Mouse (Mus musculus) heart, embryonic 15.5 days (tissue): ENCODE measurements around the gene Auts2. TPM values are rescaled to one million over a fixed set of nuclear protein-coding genes. Genes with fewer than 3 reads are reported as not detected.

Experiments
- ATAC-seq: fragments of 200-750 bp; cut with Nextera tagmentation; replicated peaks from 2 replicates; pipeline ENCODE4 v1.8.0; 2017; ENCODE audit warnings: low read depth, moderate TSS enrichment; ENCODE audit not compliant: insufficient number of reproducible peaks, insufficient read depth, low FRiP score
- H3K27ac ChIP-seq: fragments of 300-500 bp; sonication (generic); 2 replicates; pipeline ENCODE4 v1.5.1; 2015; ENCODE audit warnings: mild to moderate bottlenecking, inconsistent platforms
- H3K27me3 ChIP-seq: fragments of 300-500 bp; sonication (generic); 2 replicates; pipeline ENCODE4 v1.6.1; 2015; ENCODE audit warnings: inconsistent platforms
- H3K36me3 ChIP-seq: fragments of 300-500 bp; sonication (generic); 2 replicates; pipeline ENCODE4 v1.6.1; 2015; ENCODE audit warnings: mild to moderate bottlenecking, inconsistent platforms
- H3K4me1 ChIP-seq: fragments of 300-500 bp; sonication (generic); replicated peaks from 2 replicates; pipeline ENCODE4 v1.6.1; 2015; ENCODE audit warnings: inconsistent platforms
- H3K4me2 ChIP-seq: fragments of 300-500 bp; sonication (generic); 2 replicates; pipeline ENCODE4 v1.6.1; 2015; ENCODE audit warnings: inconsistent platforms, mild to moderate bottlenecking, moderate library complexity
- H3K4me3 ChIP-seq: fragments of 300-500 bp; sonication (generic); 2 replicates; pipeline ENCODE4 v1.5.1; 2015; ENCODE audit warnings: mild to moderate bottlenecking, inconsistent platforms
- H3K9ac ChIP-seq: fragments of 300-500 bp; sonication (generic); 2 replicates; pipeline ENCODE4 v1.6.1; 2015; ENCODE audit warnings: mild to moderate bottlenecking, inconsistent platforms
- H3K9me3 ChIP-seq: fragments of 300-500 bp; sonication (generic); replicated peaks from 2 replicates; pipeline ENCODE4 v1.6.1; 2016; ENCODE audit warnings: inconsistent platforms
- WGBS: fragments of 180-500 bp; shearing (Covaris S2); methylation state at CpG from one replicate; pipeline ENCODE4 v1.1.7; 2015; ENCODE audit warnings: mixed read lengths; 5-methylcytosine and 5-hydroxymethylcytosine counted together
- polyA plus RNA-seq: library from polyadenylated mRNA; unstranded; fragments of >200 nt; fragmentation: Nextera tagmentation; extraction: Ambion mirVana; gene quantifications from 2 replicates; pipeline ENCODE4 v1.2.1, GENCODE M21; 2015

The Auts2 gene
- polyA plus RNA-seq, 1 experiment from 2014 or later = 12.9 TPM

DNA sequence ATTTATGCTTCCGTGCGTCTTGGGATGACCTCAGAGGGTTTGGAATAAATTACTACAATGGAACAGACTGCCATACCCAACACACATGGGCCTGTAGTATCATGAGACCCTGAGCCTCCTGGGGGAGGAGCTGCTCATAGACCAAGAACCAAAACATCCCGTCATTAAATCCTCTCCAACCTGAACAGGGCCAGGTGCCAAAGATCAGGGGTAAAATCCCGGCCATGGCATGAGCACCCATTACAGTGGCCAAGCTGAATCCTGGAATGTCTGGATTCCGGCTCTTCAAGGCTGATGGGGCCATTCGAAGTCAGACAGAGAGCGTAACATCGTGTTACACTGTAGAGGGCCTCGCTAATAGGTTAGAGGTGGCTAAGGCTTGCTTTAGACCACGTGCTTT is 932.4 kb downstream of the Auts2 start:
- H3K4me2 ChIP-seq = no peak overlapping the region
- 75% methylated on average over 10 of the region's 10 CpGs for WGBS
- no peak overlapping the region for H3K9ac ChIP-seq
- H3K36me3 ChIP-seq = no peaks in the 10 kb centered on the region
- H3K9me3 ChIP-seq = no peaks in the 10 kb centered on the region
- no peak overlapping the region for H3K4me3 ChIP-seq
- peaks cover 11% of the 10 kb centered on the region for H3K27me3 ChIP-seq
- no peak for ATAC-seq
- H3K4me1 ChIP-seq = no peaks in the 10 kb centered on the region; the same call in 1 of the 2 replicates
- H3K27ac ChIP-seq = no peak overlapping the region

- H3K4me1 ChIP-seq = no peaks in the 10 kb centered on the region
- H3K9me3 ChIP-seq = no peaks in the 10 kb centered on the region
- no peak overlapping the region for H3K4me3 ChIP-seq
- no peak overlapping the region for H3K4me2 ChIP-seq
- H3K27ac ChIP-seq = no peak overlapping the region
- no peak for ATAC-seq
- no peak overlapping the region for H3K9ac ChIP-seq
- no peaks in the 10 kb centered on the region for H3K36me3 ChIP-seq
- no peaks in the 10 kb centered on the region for H3K27me3 ChIP-seq
- WGBS = 86% methylated on average over 5 of the region's 5 CpGs
Observed at GRCm38 (mm10) chr5:131606786-131607185, 936.4 kb downstream of the Auts2 start.

DNA sequence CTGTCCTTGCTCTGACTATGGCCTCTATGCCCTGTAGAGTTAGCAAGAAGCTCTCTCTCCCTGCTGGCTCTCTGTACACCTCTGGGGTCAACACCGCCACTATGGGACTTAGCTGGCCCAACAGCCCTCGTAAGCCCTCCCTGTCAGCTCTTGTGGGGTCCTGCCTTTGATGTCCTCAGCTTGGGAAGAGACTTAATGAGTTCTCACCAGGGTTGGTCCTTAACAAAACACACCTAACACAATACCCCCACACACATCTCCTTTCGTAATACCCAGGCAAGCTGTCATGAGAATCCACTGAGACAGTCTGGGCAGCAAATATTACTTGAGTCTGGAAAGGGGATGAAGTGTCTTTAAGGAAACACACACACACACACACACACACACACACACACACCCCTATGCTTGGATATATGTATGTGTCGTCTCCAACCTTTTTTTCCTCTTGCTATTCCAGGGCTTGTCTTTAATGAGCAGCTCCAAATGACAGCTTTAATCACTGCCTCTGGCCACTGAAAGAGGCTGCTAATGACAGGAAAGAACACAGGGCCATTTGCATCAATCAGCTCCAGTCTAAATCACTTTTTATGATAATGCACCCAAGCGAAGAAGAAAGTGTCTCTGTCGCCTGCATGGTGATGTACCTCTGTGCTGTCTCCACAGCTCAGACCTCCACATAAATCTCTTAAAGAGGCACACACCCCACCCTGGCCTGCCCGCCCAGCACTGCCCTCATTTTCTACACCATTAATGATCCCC is 941.0 kb downstream of the Auts2 start:
- WGBS = 77% methylated on average over 7 of the region's 7 CpGs
- Histone ChIP-seq H3K27ac (no peak overlapping the region), H3K27me3 (peaks cover 11% of the 10 kb centered on the region; the same call in 1 of the 2 replicates), H3K4me3 (no peak overlapping the region), H3K4me1 (peaks cover 8% of the 10 kb centered on the region), H3K4me2 (no peak overlapping the region), H3K9ac (no peak overlapping the region), H3K9me3 (no peaks in the 10 kb centered on the region), H3K36me3 (no peaks in the 10 kb centered on the region)
- no peak for ATAC-seq

DNA sequence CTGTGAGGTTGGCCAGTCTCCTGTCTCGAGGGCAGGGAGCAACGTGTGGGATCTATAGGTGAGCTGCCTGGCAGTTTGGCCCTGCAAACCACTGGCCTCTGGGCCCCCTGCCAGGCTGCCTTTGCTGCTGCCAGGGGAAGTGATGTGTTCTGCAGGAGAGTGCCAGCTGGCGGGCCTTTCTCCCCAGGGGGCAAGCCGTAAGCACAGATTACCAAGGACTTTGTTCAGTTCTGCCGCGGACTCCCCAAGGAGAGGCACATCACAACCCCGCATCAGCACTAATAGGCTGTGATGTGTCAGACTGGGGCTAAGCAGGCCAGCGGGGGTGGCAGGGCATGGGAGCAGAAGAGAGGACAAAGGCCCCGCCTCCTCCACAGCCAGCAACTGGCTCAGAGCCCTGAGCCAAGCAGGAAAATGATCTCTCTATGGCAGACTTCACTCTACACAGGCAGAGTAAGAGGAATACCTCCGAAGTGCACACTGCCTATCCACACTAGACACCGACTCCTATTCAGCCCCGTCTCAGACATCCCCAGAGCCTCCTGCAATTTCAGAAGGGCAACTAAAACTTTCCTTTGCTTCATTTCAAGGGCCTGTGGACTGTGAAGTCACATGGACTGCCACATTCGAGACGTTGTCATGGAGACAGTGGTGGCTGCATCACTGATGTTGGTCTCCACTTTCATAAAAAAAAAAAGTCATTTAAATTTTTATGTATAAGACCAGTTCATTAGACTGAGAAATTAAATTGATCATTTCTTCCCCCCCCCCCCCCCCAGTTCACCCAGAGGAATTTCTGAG is 942.6 kb downstream of the Auts2 start:
- Histone ChIP-seq H3K4me3 (peak overlapping the region; percentile 17; the same call in 1 of the 2 replicates), H3K4me1 (peaks cover 8% of the 10 kb centered on the region), H3K36me3 (no peaks in the 10 kb centered on the region), H3K27ac (peak overlapping the region; percentile 49), H3K9me3 (no peaks in the 10 kb centered on the region), H3K9ac (no peak overlapping the region), H3K4me2 (peak overlapping the region; percentile 48), H3K27me3 (peaks cover 24% of the 10 kb centered on the region; the same call in 1 of the 2 replicates)
- WGBS = 18% methylated on average over 14 of the region's 14 CpGs
- ATAC-seq = peak; percentile 84

GRCm38 (mm10) chr5:131597503-131597902 is 945.6 kb downstream of the Auts2 start:
- Histone ChIP-seq H3K9me3 (no peaks in the 10 kb centered on the region), H3K27ac (no peak overlapping the region), H3K36me3 (no peaks in the 10 kb centered on the region), H3K4me1 (peaks cover 8% of the 10 kb centered on the region), H3K9ac (no peak overlapping the region), H3K27me3 (peaks cover 26% of the 10 kb centered on the region; the same call in 1 of the 2 replicates), H3K4me2 (no peak overlapping the region), H3K4me3 (no peak overlapping the region)
- WGBS = 88% methylated on average over 3 of the region's 3 CpGs
- ATAC-seq = no peak

DNA sequence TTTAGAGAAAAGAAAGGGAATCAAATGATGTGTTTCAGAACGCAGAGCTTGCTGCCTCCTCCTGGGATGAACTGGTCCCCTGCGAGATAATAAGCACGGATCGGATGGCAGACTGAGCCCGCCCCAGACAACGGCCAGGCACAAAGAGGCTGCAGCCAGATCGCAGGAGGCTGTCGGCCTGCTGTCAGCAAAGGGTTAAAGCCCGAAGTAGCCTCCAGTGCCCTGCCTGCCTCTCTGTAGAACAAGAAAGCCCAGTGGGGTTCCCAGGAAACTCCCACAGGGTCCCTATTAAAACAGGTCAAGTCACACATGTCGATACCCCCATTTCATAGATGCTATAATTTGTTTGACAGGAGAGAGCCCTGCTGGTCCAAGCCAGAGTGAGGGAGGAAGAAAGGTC is 946.6 kb downstream of the Auts2 start:
- H3K36me3 ChIP-seq = no peaks in the 10 kb centered on the region
- no peak overlapping the region for H3K4me2 ChIP-seq
- ATAC-seq = no peak
- no peak overlapping the region for H3K4me3 ChIP-seq
- WGBS = 22% methylated on average over 10 of the region's 10 CpGs
- H3K4me1 ChIP-seq = peaks cover 8% of the 10 kb centered on the region
- H3K9me3 ChIP-seq = no peaks in the 10 kb centered on the region
- no peak overlapping the region for H3K9ac ChIP-seq
- peaks cover 26% of the 10 kb centered on the region; the same call in 1 of the 2 replicates for H3K27me3 ChIP-seq
- no peak overlapping the region for H3K27ac ChIP-seq

DNA sequence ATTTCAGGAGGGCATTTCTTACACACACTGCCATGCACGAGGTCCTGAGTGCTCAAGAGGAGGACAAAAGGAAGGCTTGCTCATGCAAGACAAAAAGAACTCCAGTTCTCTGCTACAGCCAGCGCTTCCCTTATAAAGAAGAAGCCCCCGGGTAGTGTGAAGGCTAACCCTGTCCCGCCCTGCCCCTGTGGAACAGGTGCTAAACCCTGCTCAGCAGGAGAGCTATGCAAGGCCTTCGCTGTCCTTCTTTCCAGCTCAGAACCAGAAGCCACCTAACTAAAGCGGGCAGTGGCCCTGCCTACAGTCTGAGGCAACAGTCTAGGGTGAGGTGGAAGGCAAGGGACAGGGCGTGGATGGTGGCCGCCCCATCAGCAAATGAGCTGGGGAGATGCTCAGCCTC is 947.4 kb downstream of the Auts2 start:
- ATAC-seq = no peak

DNA sequence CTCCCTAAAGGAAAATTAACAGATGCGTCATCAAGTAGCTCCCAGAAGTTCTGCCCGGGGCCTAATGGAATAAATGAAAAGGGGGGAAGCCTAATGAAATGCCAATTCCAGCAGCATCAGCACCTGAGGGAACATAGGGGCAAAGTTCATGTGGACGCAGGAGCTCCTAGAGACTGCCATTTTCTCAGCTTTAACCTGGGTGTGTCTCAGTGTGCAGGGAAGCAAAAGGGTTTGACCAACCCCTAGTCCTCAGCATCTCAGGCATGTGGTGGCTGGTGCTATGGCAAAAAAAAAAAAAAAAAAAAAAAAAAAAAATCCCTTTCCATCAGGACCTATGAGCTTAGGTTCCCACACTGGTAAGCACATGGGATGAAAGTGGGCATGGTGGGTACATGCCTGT is 948.5 kb downstream of the Auts2 start:
- Histone ChIP-seq H3K4me2 (no peak overlapping the region), H3K9ac (no peak overlapping the region), H3K4me1 (no peaks in the 10 kb centered on the region), H3K36me3 (no peaks in the 10 kb centered on the region), H3K4me3 (no peak overlapping the region), H3K9me3 (no peaks in the 10 kb centered on the region), H3K27ac (no peak overlapping the region), H3K27me3 (peaks cover 26% of the 10 kb centered on the region; the same call in 1 of the 2 replicates)
- no peak for ATAC-seq
- 82% methylated on average over 3 of the region's 3 CpGs for WGBS

More for the DNA sequence above, 947.4 kb downstream of the Auts2 start:
- H3K4me2 ChIP-seq = no peak overlapping the region
- no peaks in the 10 kb centered on the region for H3K36me3 ChIP-seq
- no peak overlapping the region for H3K9ac ChIP-seq
- H3K27ac ChIP-seq = no peak overlapping the region
- H3K9me3 ChIP-seq = no peaks in the 10 kb centered on the region
- H3K27me3 ChIP-seq = peaks cover 26% of the 10 kb centered on the region; the same call in 1 of the 2 replicates
- WGBS = 45% methylated on average over 8 of the region's 8 CpGs
- H3K4me1 ChIP-seq = peaks cover 7% of the 10 kb centered on the region
- no peak overlapping the region for H3K4me3 ChIP-seq

DNA sequence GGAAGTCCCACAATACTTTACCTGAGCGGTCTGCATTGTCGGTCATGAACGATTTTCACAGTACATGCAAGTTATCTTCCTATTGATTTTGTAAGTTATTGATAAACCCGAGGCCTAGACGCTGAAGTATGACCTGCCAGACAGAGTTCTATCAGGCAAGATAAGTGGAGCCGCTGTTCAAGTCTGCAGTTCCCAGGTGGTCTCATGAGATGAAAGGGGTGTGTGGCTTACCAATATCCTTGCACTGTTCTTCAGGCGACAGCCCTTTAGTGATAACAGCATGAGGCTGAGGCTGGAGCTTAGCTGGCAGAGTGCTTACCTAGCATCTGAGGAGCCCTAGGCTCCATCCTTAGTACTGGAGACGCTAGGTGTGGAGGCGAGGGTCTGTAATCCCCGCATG is 949.9 kb downstream of the Auts2 start:
- 81% methylated on average over 10 of the region's 10 CpGs for WGBS
- no peaks in the 10 kb centered on the region for H3K9me3 ChIP-seq

DNA sequence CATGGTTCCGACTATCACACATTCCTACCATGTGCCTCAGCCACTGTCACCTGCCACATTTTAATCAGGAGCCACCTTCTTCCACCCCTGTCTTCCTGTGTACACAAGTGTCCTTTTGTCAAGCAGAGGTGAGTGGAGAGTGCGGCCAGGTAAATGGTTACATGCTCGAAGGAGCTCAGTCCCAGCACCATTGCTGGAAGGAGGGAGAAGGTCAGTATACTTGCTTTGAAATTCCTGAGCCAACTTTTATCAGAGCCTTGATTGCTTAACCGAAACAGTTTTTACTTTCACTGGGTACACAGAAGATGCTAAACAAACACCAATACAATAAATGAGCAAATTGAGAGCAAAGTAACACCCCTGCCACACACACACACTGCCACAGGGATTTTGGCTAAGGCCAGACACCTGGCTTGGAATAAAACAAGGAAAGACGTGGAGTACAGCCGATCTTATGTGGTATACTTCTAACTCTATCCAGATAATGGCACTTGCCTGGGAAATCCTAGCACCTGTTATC is 953.1 kb downstream of the Auts2 start:
- Histone ChIP-seq H3K27ac (no peak overlapping the region), H3K27me3 (0 out of 2 replicates have a peak, but pooled peaks cover 3% of the 10 kb centered on the region), H3K4me2 (no peak overlapping the region), H3K36me3 (no peaks in the 10 kb centered on the region), H3K4me1 (peaks cover 4% of the 10 kb centered on the region), H3K9me3 (no peaks in the 10 kb centered on the region), H3K9ac (no peak overlapping the region), H3K4me3 (no peak overlapping the region)
- no peak for ATAC-seq
- 75% methylated on average over 6 of the region's 6 CpGs for WGBS

More for the DNA sequence above, 949.9 kb downstream of the Auts2 start:
- H3K4me3 ChIP-seq = no peak overlapping the region
- H3K4me2 ChIP-seq = no peak overlapping the region
- H3K27me3 ChIP-seq = peaks cover 20% of the 10 kb centered on the region; the same call in 1 of the 2 replicates
- H3K36me3 ChIP-seq = no peaks in the 10 kb centered on the region
- no peak for ATAC-seq
- no peak overlapping the region for H3K9ac ChIP-seq
- H3K4me1 ChIP-seq = no peaks in the 10 kb centered on the region
- H3K27ac ChIP-seq = no peak overlapping the region

- Histone ChIP-seq H3K9ac (no peak overlapping the region), H3K27ac (no peak overlapping the region), H3K36me3 (no peaks in the 10 kb centered on the region), H3K9me3 (no peaks in the 10 kb centered on the region), H3K4me1 (peaks cover 11% of the 10 kb centered on the region), H3K4me2 (no peak overlapping the region), H3K4me3 (no peak overlapping the region), H3K27me3 (peaks cover 12% of the 10 kb centered on the region; the same call in 1 of the 2 replicates)
- no peak for ATAC-seq
- 79% methylated on average over 5 of the region's 5 CpGs for WGBS
Observed at GRCm38 (mm10) chr5:131586332-131586700, 956.8 kb downstream of the Auts2 start.
